Mouse (Mus musculus): Measurements from ENCODE around the gene Ssc5d.

DNA sequence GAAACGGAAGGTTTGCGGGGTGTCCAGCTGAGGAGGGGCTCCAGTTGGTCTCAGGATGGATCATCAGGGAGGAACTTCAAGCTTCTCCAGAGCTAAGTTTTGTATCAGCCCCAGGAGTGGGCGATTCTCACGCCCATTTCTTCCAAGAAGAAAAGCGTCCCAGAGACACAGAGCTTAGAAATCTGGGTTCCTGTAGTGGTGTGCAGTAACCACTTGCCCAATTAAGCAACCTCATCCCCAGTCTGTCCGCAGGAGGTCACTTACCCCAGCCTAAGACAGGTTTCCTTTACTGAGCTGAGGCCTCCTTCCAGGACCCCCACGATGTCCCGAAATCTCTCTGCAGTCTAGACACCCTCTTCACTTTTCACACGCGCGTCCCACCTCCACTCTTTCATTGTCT lies 48.4 kb upstream of the Ssc5d start:
- TF ChIP-seq CTCF (IDR thresholded peaks at IDR 0.05; ENCODE audit: low read depth, low read length) (no peak), POLR2A (IDR thresholded peaks at IDR 0.05; ENCODE audit: borderline replicate concordance, low read depth, low read length) (no peak)
